Mouse (Mus musculus): ENCODE results near the gene Gys2.

GRCm38 (mm10) chr6:142395756-142396155, 77.2 kb downstream of the Gys2 start:
- TF ChIP-seq EP300 (IDR thresholded peaks at IDR 0.05; ENCODE audit: low read depth) (no peak), CTCF (IDR thresholded peaks at IDR 0.05; ENCODE audit: low read depth) (no peak)
